Mouse (Mus musculus) limb, embryonic 14.5 days (tissue): ENCODE results near the gene Ephx3. TPM values are rescaled to one million over a fixed set of nuclear protein-coding genes. Genes with fewer than 3 reads are reported as not detected.
A peak's percentile ranks its signal among the peaks of the same experiment; 100 is the strongest.
"Not testable (repeated sequence)": the region's sequence is repeated elsewhere in the genome, so short reads cannot be mapped to it uniquely, and the experiment has no call there.

ENCODE experiments used
- ATAC-seq: fragments of 200-750 bp; cut with Nextera tagmentation; 2 replicates; pipeline ENCODE4 v1.8.0; 2017; ENCODE audit warnings: low read depth, moderate number of reproducible peaks, moderate TSS enrichment; ENCODE audit not compliant: low FRiP score
- DNase-seq: peaks from one replicate; pipeline ENCODE4 v3.0.0-alpha.2; 2015; ENCODE audit warnings: low spot score
- H3K27ac ChIP-seq: fragments of 300-500 bp; sonication (generic); replicated peaks from 2 replicates; pipeline ENCODE4 v1.5.1; 2014; ENCODE audit warnings: low read depth, mild to moderate bottlenecking, low read length, moderate library complexity, mixed read lengths
- H3K27me3 ChIP-seq: fragments of 300-500 bp; sonication (generic); 2 replicates; pipeline ENCODE4 v1.6.1; 2014; ENCODE audit warnings: low read length, mixed read lengths; ENCODE audit not compliant: control insufficient read depth, insufficient read depth
- H3K36me3 ChIP-seq: fragments of 300-500 bp; sonication (generic); 2 replicates; pipeline ENCODE4 v1.6.1; 2014; ENCODE audit warnings: mild to moderate bottlenecking, low read length, moderate library complexity, mixed read lengths; ENCODE audit not compliant: control insufficient read depth, insufficient read depth
- H3K4me1 ChIP-seq: fragments of 300-500 bp; sonication (generic); 2 replicates; pipeline ENCODE4 v1.6.1; 2014; ENCODE audit warnings: antibody characterized with exemption, low read length, mixed read lengths; ENCODE audit not compliant: control insufficient read depth, insufficient read depth
- H3K4me2 ChIP-seq: fragments of 300-500 bp; sonication (generic); replicated peaks from 2 replicates; pipeline ENCODE4 v1.6.1; 2014; ENCODE audit warnings: low read depth, mild to moderate bottlenecking, low read length, moderate library complexity; ENCODE audit not compliant: severe bottlenecking
- H3K4me3 ChIP-seq: fragments of 300-500 bp; sonication (generic); replicated peaks from 2 replicates; pipeline ENCODE4 v1.5.1; 2014; ENCODE audit warnings: low read length
- H3K9ac ChIP-seq: fragments of 300-500 bp; sonication (generic); 2 replicates; pipeline ENCODE4 v1.6.1; 2014; ENCODE audit warnings: mild to moderate bottlenecking, low read depth, low read length, moderate library complexity; ENCODE audit not compliant: severe bottlenecking
- H3K9me3 ChIP-seq: fragments of 300-500 bp; sonication (generic); 2 replicates; pipeline ENCODE4 v1.6.1; 2016; ENCODE audit warnings: low read length; ENCODE audit not compliant: control insufficient read depth
- POLR2A ChIP-seq: fragments of 200-500 bp; IDR thresholded peaks from 2 replicates; pipeline ENCODE4 v1.8.0; 2012; ENCODE audit warnings: inconsistent platforms, mild to moderate bottlenecking, moderate library complexity, borderline replicate concordance; ENCODE audit not compliant: insufficient read depth, insufficient read length; ENCODE audit errors: extremely low read depth
- WGBS: fragments of 180-500 bp; shearing (Covaris S2); extraction: QIAGEN DNeasy Blood & Tissue Kit; methylation state at CpG from one replicate; pipeline ENCODE4 v1.1.7; 2014; 5-methylcytosine and 5-hydroxymethylcytosine counted together
- polyA plus RNA-seq, 2 experiments: library from polyadenylated mRNA; depleted of rRNA in 1 of 2; stranded (reverse) in 1 of 2; unstranded in 1 of 2; fragments of >200 nt; fragmentation: Nextera tagmentation in 1 of 2; extraction: Ambion mirVana in 1 of 2; gene quantifications; 2 replicates each; pipeline versions ENCODE4 v1.2.1 to v1.2.3; 2012 to 2014

The Ephx3 gene
- polyA plus RNA-seq, 2 experiments: 1.9 to 5.5 TPM

DNA sequence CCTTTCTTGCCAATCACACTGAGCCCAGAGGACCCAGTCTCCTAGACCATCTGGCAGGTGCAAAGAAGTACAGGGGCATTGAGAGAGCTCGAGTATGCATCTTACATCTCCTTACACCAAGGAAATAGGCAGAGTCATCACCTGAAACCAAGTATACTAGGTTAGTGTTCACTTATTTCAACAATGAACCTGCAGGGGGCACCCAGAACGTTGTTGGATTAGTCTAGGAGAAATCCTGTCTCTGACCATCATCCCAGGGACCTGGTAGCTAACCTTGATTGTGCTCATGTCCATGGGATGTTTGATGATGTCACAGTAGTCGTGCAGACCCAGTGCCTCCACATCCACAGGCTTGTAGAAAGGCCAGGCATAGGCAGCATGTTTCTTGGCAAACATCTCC, 31.5 kb upstream of the Ephx3 start:
- Histone ChIP-seq H3K9ac (no peak overlapping the region), H3K4me1 (no peaks in the 10 kb centered on the region), H3K27me3 (no peaks in the 10 kb centered on the region), H3K9me3 (no peaks in the 10 kb centered on the region), H3K27ac (no peak overlapping the region), H3K4me3 (no peak overlapping the region), H3K4me2 (no peak overlapping the region), H3K36me3 (peaks cover 89% of the 10 kb centered on the region)
- no peak for DNase-seq
- WGBS: 76% methylated on average over 3 of the region's 3 CpGs
- no peak for ATAC-seq
- TF ChIP-seq POLR2A: no peak

DNA sequence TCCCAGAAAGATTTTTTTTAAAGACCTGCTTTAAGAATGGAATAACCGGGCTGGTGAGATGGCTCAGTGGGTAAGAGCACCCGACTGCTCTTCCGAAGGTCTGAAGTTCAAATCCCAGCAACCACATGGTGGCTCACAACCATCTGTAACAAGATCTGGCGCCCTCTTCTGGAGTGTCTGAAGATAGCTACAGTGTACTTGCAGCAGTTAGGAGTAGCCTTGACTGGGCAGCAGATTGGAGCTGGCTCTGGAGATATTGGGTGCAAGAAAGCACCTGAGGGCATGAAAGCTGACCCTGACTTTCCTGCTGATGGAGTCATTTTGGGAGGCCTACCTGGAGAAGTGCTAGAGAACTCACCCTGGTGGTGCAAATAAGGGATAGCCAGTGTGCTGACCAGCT, 26.2 kb upstream of the Ephx3 start:
- WGBS: 77% methylated on average over 4 of the region's 4 CpGs
- H3K36me3 ChIP-seq: peaks cover 88% of the 10 kb centered on the region
- H3K4me1 ChIP-seq: not testable (repeated sequence)

DNA sequence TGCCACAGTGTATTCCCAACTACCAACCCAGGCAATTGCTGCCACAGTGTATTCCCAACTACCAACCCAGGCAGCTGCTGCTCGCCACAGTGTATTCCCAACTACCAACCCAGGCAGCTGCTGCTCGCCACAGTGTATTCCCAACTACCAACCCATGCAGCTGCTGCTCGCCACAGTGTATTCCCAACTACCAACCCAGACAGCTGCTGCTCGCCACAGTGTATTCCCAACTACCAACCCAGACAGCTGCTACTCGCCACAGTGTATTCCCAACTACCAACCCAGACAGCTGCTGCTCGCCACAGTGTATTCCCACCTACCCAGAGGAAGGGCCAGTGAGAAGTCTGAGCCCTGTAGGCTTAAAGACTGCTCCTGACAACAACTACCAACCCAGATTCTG, 22.2 kb upstream of the Ephx3 start:
- not testable (repeated sequence) for DNase-seq, H3K9ac ChIP-seq, H3K9me3 ChIP-seq, H3K4me3 ChIP-seq, H3K4me1 ChIP-seq, ATAC-seq, H3K27ac ChIP-seq, H3K4me2 ChIP-seq, H3K27me3 ChIP-seq
- 90% methylated on average over 6 of the region's 6 CpGs for WGBS
- peaks cover 83% of the 10 kb centered on the region for H3K36me3 ChIP-seq

More for the DNA sequence above, 26.2 kb upstream of the Ephx3 start:
- H3K4me3 ChIP-seq, DNase-seq, ATAC-seq, H3K9me3 ChIP-seq, H3K9ac ChIP-seq, H3K4me2 ChIP-seq, H3K27me3 ChIP-seq, H3K27ac ChIP-seq: not testable (repeated sequence)

GRCm38 (mm10) chr17:32209752-32210151, 20.4 kb upstream of the Ephx3 start:
- H3K27ac ChIP-seq: no peak overlapping the region
- no peak overlapping the region for H3K9ac ChIP-seq
- DNase-seq (peak; percentile 62), ATAC-seq (no peak)
- no peaks in the 10 kb centered on the region for H3K27me3 ChIP-seq
- peaks cover 9% of the 10 kb centered on the region for H3K4me1 ChIP-seq
- no peaks in the 10 kb centered on the region for H3K9me3 ChIP-seq
- H3K4me3 ChIP-seq: no peak overlapping the region
- WGBS: 49% methylated on average over 3 of the region's 3 CpGs
- H3K36me3 ChIP-seq: peaks cover 87% of the 10 kb centered on the region
- no peak overlapping the region for H3K4me2 ChIP-seq
- no peak for TF ChIP-seq POLR2A

DNA sequence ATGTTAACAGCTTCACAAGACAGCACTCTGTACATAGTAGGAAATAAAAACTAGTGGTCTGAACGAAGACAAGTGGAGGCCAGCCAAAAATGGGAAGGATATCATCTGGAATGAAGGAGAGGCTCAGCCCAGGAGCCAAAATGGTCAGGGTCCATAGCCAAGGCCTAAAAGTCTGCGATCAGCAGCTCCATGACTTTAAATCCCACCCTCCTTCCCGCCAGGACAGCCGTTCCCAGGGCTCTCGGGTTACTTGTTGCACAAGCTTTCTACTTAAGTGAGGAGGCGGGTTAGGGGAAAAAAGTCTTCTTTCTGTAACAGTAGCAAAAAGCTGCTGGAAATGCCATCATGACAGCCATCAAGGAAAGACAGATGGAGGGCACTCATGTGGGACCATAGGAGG, 19.8 kb upstream of the Ephx3 start:
- ATAC-seq (0 out of 2 replicates have a peak, but pooled peaks have one; percentile 35), DNase-seq (peak; percentile 74)
- Histone ChIP-seq H3K9me3 (no peaks in the 10 kb centered on the region), H3K4me1 (peaks cover 9% of the 10 kb centered on the region), H3K4me3 (no peak overlapping the region), H3K9ac (no peak overlapping the region), H3K27me3 (no peaks in the 10 kb centered on the region), H3K4me2 (no peak overlapping the region), H3K36me3 (peaks cover 87% of the 10 kb centered on the region), H3K27ac (no peak overlapping the region)
- no peak for TF ChIP-seq POLR2A
- whole genome bisulfite sequencing: 42% methylated on average over 6 of the region's 6 CpGs
